Mouse (Mus musculus) left cerebral cortex, postnatal 4 days (tissue): ENCODE measurements around the gene Lnx1. TPM values are rescaled to one million over a fixed set of nuclear protein-coding genes. Genes with fewer than 3 reads are reported as not detected.

Experiments used
- DNase-seq: peaks from one replicate; pipeline ENCODE4 v3.0.0-alpha.2; 2022
- intact Hi-C: fragments of 180-260 bp; cut with DNase I; formaldehyde crosslinking; loops from one replicate; pipeline ENCODE4 v1.15.1; 2025
- total RNA-seq, 2 experiments: library from RNA; stranded (reverse); gene quantifications; 2 replicates each; pipeline ENCODE4 v1.2.3; 2021

Lnx1 gene
- total RNA-seq, 2 experiments from 2014 or later: 13.8 to 17.2 TPM

DNA sequence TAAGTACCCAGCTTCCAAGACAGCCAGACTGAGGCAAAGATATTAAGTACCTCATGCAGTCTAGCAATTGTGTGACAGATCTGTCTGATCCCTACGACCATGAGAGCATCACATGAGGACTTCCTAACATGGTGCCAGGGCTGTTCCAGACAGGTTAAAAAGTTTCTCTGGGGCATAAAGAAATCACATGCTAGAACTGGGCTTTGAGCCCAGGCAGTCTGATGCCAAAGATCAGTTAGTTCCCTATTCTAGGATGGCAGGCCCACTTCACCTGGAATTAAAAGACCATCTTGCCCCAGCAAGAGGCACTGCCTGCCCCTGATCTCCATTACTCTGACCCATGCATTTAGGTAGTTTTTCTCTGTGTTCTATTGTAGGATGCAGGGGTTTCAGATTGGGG, 3.0 kb downstream of the Lnx1 start:
- intact Hi-C loops: no loop called here
- DNase-seq: no peak

DNA sequence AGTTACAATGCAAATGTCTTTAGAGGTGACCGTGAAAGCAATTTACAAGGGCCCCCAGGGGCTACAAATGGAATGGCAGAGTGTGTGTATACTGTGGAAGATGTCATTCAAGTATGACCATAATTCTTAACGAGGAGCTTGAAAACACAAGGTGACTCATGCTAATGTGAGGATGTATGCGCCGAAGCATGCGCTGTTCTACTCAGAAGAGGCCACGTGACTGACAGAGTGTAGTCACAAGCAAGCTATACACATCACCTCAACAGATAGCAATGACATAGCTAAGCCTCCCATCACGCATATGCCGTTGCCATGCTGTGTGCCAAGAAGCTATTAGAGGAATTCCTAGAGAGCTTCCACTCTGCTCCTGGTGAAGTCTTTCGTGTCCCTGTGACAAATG, 5.2 kb downstream of the Lnx1 start:
- intact Hi-C loops: no loop called here
- no peak for DNase-seq

DNA sequence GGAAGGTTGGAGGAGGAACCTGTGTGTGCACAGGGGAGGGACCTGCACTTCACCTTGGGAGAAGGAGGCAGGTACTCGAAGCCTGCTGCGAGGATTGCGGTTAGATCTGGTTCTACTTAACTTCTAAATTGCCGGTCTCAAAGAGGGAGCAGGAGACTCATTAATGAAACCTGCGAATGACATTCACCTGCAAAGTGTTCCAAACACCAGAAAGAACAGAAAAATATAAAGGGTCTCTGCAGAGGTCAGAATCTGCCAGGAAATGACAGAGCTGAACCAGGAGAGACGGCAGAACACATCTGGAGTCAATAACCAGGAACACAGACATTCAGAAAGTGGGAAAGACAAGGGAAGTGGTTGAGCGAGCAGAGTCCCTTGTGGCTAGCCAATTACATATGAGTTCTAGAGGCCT, 8.3 kb downstream of the Lnx1 start:
- intact Hi-C loops: no loop called here
- DNase-seq: no peak

DNA sequence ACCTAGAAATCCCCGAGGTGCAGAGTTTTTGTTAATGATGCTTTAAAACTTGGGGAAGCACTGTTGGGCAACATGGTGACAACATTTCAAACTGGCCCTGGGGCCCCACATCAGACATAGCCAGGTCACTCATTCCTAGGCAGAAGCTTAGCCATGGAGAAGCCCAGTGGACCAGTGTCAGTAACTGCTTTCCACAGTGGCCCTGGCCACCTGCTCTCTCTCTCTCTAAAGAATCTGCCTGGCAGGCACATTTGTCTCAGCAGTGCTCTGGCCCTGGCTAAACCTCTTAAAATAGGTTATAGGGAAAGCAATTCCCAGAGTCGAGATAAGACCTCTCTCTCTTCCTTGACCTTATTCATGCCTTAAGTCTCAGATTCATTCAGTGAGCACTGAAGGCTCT, 8.9 kb downstream of the Lnx1 start:
- DNase-seq: no peak
- intact Hi-C loops: no loop called here

DNA sequence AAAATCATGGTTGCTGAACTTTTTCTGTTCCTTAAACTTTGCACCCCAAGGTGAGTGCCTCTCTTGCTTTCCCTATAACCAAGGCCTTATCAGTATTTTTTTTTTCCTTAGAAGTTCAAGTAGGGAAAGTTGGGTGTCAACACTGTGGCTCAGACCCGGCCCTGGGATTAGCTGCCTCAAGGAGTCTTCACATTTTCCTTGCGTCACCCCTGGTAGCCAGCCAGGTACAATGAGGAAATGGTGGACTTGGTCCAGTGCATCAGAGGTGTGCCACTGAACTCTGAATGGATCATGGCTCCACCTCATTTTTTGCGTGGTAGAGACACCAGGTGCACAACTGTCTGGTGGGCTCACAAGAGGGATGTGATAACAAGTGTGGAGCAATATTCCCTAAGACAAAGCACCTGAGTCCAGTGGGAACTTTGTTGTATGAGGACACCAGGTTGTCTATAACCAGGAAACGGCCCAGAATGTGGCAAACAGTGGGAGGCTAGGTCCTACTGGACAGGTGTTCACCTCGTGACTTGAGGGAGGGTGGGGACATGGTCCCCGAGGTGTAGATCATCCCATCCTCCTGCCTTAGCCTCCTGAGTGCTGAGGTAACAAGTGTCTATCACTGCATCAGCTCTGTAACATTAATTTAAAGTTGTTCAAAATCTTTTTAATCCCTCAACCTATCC, 10.2 kb downstream of the Lnx1 start:
- DNase-seq: no peak
- intact Hi-C loops: no loop called here

DNA sequence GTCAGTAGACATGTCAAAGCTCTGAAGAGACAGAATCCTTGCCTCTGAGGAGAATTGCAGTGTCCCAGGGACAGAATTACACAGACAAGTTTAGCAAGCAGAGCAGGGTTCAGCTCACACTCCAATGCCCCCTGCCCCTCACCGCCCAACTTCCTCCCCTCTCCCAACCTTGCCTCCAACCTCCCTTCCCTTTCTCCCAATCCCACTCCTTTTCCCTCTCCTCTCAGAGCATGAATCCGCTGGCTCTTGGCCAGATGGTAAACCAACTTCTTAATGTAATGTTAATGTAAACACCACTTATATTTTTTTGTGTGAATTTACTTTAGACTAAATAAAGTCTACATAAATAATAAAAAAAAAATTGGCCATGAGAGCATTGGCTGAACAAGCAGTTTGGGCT, 13.9 kb downstream of the Lnx1 start:
- intact Hi-C loops: no loop called here

DNA sequence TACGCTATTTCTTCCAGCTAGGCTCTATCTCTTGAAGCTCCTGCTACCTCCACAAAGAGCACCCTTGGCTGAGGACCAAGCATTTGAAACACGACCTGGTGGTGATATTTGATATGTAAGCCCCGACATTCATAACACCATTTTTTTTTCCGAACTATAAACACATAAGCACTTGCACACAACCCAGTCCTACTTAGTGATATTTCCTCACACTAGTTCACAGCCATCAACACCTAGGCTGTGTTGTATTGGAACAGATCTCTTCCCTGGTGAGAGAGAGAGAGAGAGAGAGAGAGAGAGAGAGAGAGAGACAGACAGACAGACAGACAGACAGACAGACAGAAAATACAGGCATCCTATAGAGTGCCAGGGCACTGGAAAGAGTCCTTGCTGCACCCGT, 17.8 kb downstream of the Lnx1 start:
- intact Hi-C loops: no loop called here
- DNase-seq: no peak

More for the DNA sequence above, 13.9 kb downstream of the Lnx1 start:
- no peak for DNase-seq

DNA sequence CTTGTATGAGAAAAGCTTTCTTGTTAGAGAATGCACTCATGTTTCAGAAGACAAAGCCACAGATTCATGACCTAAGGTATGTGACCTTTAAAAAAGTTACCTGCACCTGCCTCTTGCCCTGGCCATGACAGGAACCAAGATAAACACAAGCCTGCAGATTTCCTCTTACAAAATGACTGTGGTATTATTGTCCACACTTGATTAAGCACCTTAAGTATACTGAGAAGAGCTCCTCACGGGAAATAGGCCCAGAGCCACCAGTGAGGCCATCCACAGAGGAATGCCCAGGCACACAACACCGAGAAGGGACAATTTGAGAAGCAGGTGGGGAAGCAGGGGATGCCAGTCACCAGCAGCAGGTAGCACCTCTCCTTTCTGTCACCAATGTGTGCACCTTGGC, 18.9 kb downstream of the Lnx1 start:
- intact Hi-C loops: no loop called here
- DNase-seq: no peak

DNA sequence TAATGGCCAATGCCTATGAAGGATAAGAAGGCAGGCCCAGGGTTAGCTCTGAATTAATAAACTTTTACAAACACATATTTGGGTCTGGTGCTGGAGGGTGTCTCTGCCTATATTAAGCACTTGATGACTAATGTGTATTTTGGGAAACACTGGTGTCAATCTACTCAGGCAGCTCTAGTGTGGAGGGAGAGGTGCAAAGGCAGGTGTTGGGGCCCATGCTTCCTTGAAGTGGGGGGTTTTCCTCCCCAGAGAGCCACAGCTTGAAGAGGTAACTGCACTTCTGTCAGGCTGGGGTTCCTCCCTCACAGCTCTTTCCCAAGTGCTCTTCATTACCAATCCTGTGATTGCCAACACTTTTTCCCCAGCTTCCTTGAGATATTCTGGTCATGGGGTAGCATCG, 20.0 kb downstream of the Lnx1 start:
- intact Hi-C loops: no loop called here

DNA sequence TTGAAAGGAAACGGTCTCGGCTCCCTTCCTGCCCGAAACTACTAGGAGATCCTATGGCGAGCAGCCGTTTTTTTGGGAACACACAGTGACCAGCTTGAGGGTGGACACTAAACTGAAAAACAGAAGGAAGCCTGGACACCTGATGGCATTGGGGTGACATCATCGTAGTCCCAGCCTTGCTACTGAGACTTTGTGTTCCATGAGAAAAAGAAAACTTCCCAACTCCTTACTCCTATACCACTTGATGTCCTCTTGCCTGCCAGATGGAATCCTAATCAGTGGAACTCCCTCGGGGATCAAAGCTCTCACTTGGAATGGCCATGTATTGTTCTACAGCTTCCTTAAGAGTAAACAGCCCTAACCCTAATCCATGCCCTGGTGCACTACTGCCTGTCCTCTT, 23.1 kb downstream of the Lnx1 start:
- DNase-seq: no peak
- intact Hi-C loops: no loop called here

More for the DNA sequence above, 20.0 kb downstream of the Lnx1 start:
- no peak for DNase-seq

DNA sequence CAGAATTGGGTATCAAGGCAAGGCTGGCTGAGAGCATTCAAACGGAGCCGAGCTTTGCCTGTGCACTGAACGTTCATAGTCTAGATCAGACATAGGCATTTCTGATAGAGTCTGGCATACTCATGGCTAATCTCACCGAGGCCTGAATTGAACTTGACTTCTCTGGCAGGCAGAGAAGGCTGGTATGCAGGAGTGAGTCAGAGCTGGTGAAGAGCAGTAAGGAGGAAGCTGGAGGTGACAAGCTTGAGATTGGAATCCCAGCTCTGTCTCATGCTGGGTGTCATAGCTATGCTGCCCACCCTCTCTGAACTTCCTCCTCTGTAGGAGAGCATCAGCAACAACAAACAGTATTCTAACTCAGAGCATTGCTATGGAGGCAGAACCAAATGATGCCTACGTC, 24.0 kb downstream of the Lnx1 start:
- no peak for DNase-seq
- intact Hi-C loops: no loop called here

DNA sequence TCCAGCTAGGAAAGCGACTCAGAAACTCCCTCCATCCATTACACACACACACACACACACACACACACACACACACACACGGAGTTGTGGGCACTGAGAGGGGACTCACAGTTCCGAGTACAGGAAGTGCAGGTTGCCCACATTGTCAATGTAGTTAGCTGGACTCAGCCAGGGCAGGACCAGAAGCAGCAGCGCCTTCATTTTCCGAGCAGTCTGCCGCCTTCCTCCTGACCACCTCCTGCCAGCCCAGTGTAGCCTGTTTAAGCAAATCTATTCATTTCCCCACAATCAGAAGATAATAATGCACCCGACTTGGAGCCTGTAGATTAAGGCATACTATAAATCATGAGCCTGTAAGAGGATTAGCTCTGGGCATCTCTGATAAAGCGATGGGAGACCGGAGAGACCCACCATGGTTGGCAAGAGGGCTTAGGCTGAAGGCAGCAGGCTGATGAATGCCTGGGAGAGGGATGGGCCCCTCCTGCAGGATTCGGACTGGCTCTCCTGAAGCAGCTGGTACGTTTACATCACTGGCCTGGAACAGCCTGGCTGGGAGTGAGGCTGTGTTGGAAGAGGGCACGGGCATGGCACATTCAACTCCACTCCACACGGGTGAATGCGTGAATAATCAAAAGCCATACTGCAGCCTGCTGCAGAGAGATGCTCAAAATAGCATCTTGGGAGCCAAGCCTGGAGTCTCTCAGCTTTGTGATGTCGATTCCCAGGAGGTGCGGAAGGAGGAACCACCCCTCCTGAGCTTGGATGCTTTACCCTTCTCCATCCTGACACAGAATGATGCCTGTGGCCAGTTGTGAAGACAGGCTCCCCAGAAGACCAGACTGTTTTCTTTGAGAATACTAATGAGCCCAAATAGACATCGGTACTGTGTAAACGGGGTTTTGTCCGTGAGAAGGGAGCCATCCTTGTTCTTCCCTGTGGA, 25.0 kb downstream of the Lnx1 start:
- intact Hi-C loops: no loop called here
- DNase-seq: peak; percentile 89

DNA sequence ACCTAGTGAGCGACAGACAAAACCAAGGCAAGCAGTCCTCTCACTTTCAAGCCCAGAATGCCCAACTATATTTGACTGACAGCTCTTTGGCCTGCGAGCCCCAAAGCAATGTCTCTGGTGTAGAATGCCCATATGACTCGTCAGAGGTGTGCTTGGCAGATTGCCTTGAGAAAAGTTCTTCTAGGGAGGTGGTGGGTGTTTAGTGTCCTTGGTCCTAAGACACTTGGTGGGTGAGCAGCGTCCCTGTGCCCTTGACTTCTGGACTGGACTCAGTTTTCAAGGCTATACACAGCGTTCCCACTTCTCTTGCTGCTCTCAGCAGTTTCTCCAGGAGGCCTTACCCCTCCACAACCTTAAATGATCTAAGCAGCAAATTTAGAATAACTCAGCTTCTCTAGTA, 30.2 kb downstream of the Lnx1 start:
- DNase-seq: no peak
- intact Hi-C loops: no loop called here

DNA sequence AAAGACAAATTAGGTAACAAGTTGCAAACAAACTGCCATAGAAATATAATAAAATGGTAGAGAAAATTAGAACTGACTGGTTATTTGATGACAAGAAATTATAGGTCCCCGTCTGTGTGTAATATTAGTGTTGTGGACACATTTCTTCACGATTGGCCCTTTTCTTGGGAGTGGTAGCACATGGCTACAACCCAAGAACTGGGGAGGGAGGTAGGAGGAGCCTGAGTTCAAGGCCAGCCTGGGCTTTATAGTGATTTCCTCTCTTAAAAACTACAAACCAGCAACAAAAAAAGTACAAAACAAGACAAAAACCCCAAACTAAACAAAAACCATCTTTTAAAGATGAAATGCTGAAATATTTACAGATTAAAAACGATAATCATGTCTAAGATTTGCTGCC, 31.8 kb downstream of the Lnx1 start:
- DNase-seq: no peak
- intact Hi-C loops: no loop called here

DNA sequence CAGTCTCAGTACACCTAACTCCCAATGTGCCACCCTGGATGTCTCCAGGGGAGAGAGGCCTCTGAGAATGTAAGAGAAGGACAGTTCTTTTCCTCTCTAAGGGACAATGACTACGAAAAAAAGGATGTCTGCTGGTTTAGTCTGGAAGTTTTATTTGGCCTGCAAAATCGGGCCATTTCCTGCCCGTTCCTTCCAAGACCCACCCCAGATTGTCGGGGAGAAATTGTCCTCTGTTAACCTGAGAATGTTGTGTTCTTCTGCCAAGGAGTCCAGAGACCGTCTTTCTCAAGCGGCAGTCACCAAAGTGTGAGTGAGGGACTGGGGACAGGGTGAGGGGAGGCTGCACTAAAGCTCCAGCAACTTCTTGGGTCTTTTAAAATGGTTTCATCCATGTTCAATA, 32.8 kb downstream of the Lnx1 start:
- intact Hi-C loops: no loop called here
- no peak for DNase-seq

DNA sequence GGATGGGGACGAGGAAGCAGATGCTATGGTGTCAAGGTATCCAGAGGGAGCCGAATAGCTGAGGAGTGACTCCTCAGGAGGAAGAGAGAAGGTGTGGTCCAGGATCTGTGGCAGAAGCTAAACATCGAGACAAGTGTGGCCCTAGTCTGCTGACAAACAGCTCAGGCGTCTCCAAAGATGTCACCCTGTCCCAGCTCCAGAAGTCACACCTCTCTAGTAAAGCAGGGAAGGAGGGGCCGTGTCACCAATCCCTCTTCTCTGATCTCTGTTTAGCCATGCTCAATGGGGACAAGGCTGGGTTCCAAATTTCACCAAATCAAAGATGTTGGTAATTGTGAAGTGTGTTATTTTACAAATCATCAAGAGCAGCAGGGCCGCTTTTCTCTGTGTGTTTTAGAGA, 33.8 kb downstream of the Lnx1 start:
- intact Hi-C loops: no loop called here
- DNase-seq: no peak

DNA sequence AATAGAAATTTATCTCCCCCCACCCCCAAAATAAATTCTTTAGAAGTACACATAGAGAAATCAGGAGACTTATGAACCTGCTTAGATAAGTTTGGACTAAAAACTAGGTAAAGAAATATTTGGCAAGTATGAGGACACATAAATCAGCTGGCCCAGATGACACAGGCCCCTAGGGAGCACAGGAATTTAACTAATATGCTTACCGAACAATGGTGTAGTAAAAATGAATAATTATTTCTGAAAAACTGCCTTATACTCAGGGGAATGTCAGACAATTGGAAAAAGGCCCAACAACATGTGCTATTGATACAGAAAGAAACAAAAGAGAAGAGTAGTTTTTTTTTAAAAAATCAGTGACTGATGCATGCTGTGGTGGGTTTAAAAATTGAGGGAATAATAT, 40.1 kb downstream of the Lnx1 start:
- DNase-seq: no peak
- intact Hi-C loops: no loop called here

DNA sequence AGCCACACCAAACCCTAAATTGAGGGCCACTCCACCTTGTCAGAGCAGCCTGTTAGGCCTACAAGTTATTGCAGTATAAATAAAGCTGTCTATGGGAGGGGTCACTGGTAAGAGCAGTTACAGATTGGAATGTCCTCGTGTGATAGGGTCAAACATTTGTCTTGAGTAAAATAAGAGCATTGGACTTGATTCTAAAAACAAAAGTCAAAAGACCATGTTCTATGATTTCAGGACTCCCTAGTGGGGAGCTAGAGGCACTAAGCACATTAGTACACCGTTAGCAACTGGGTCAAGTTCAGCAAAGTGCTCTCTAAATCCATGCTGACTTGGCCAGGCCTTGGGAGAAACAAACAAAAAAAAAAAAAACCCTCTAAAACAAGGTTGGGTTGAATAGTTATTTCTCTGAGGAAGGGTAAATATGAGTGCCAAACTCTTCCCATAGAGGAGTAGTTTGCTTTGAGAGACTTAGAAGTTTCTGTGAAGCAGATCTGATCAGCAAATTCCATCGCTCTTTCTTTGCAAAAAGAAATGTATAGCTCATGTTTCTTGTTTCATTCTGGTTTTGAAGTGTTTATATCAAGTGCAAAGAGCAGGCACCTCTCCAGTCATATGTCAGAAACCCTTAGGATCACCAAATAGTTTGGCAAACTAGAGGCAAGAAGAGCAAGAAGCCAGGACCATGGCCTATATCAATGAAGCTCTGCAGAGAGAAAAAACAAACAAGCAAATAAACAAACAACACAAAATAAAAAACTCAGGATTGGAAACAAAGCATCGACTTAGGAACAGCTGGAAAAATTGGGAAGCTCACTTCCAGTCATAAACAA, 40.8 kb downstream of the Lnx1 start:
- intact Hi-C loops: no loop called here
- no peak for DNase-seq

DNA sequence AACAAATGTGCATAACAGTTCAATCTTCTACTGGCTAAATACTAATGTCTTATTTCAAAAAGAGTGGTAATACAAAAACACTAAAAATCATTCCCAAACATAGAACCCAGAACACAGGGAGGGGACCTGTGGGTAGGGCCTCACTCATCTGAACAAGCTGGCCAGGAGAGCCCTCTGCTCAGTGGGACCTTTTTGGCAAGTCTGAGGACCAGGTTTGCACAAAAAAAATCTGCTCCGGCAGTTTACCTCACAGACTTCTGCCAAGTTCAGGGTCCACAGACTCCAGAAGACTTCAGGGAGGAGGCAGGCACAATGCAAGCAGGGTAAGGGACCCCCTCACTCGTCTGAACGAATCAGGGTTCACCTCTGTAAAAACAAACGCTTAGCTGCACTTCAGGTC, 42.9 kb downstream of the Lnx1 start:
- DNase-seq: no peak
- intact Hi-C loops: no loop called here

DNA sequence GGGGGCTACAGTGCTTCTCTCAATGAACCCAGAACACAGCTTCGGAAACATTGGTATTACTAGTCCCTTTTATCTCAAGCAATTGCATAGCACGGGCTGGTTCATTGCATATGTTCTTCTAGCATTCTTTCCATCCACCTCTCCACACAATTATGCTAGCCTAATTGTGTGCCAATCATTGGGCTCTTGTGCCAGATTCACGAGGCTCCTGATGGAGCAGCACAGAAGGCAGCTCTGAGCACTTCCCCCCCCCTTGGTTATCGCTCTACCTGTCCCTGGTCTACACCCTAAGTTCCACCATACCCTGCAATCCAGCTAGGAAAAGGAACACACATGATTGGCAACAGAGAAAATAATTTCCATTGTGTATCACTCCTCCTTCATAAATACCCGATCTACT, 43.4 kb downstream of the Lnx1 start:
- DNase-seq: no peak
- intact Hi-C loops: no loop called here

DNA sequence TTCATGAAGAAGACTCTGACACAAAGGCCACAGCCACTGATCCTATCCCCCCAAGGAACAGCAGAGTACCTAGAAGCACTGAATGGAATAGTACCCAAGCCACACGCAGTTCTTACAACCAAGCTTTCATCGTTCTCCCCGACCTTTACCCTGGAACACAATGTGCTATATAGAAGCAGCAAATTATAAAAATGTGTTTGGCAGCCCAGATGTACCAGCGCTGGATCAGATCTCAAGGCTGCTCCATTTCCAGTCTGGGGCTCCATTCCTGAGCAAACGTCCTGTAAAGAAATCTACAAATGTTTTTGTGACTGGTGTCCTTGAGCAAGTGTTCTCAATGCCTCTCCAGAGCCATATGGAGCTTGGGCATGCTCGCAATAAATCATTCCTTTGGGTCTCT, 44.8 kb downstream of the Lnx1 start:
- intact Hi-C loops: no loop called here
- DNase-seq: no peak
